Mouse (Mus musculus): Measurements from ENCODE around the gene Smyd3.

GRCm38 (mm10) chr1:179485784-179486540, 31.9 kb downstream of the Smyd3 start:
- no peak for TF ChIP-seq POLR2A (IDR thresholded peaks at IDR 0.05; ENCODE audit: control insufficient read depth, low read depth, low read length)
- no peak for TF ChIP-seq CTCF (IDR thresholded peaks at IDR 0.05; ENCODE audit: control insufficient read depth, insufficient read depth, insufficient replicate concordance, low read depth, low read length)

Data from testis, adult 2 months (tissue).